Mouse (Mus musculus): Measurements from ENCODE around the gene Sox9. TPM values are rescaled to one million over a fixed set of nuclear protein-coding genes. Genes with fewer than 3 reads are reported as not detected.

Gene Sox9
- polyA plus RNA-seq, 1 experiment from 2014 or later: 11.7 TPM

GRCm38 (mm10) chr11:112811152-112811871 lies 29.3 kb downstream of the Sox9 start:
- Histone ChIP-seq H3K9ac (ENCODE audit: low read depth, low read length) (no peak overlapping the region), H3K9me3 (ENCODE audit: control insufficient read depth, low read length) (no peaks in the 10 kb centered on the region), H3K4me1 (replicated peaks; ENCODE audit: control insufficient read depth, insufficient read depth, low read length) (no peaks in the 10 kb centered on the region), H3K4me3 (ENCODE audit: low read depth, low read length) (no peak overlapping the region), H3K27ac (ENCODE audit: low read depth, low read length) (no peak overlapping the region), H3K36me3 (ENCODE audit: control insufficient read depth, insufficient read depth, low read length) (no peaks in the 10 kb centered on the region), H3K4me2 (peak overlapping the region; percentile 40; the same call in 1 of the 2 replicates), H3K27me3 (replicated peaks; ENCODE audit: control insufficient read depth, insufficient read depth, low read length) (peaks cover 7% of the 10 kb centered on the region; the same call in 1 of the 2 replicates)
- DNase-seq (ENCODE audit: low spot score) (no peak), ATAC-seq (replicated peaks; ENCODE audit: low FRiP score) (no peak)
- 6% methylated on average over 19 of the region's 19 CpGs for WGBS

DNA sequence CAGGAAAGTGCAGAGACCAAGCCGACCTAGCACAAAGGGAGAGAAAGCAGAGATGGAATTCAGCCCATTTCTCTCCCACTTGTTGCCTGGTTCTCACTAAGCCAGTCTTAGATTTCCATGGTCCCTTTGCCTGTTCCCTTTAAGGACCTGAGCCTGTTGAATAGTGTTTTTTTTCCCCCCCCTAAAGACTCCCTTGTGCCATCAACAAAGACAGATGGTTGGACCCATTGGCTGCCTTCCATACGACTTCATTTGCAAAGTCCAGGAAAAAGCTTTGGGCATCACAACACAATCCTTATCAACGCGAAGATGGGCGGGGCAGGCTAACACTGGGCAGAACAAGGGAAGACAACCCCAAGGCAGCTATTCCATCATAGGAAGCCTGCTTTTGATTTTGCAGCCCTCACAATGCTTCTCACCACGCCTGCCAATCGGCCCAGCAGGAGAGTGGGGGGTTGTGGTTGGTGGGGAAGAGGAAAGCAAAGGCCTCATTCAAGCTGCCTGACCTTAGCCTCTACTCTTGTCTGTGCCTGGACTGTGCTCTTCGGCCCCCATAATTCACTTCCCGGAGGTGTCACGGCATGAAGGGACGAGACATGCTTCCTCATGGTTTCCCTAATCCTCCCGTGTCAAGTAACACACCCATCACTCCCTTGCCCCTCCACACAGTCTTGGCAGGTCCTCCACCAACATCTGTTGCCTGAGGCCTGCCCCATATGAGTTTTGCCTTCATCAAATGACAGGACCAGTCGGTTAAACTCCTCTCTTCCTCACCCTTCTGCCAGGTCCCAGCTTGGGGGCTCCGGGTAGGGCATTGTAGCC lies 36.0 kb downstream of the Sox9 start:
- no peaks in the 10 kb centered on the region for H3K36me3 ChIP-seq (ENCODE audit: control insufficient read depth, insufficient read depth, low read length)
- 64% methylated on average over 14 of the region's 14 CpGs for WGBS
- H3K9me3 ChIP-seq (ENCODE audit: control insufficient read depth, low read length): no peaks in the 10 kb centered on the region
- ATAC-seq (replicated peaks; ENCODE audit: low FRiP score) (no peak), DNase-seq (ENCODE audit: low spot score) (no peak)
- H3K4me3 ChIP-seq (ENCODE audit: low read depth, low read length): no peak overlapping the region
- H3K4me1 ChIP-seq (replicated peaks; ENCODE audit: control insufficient read depth, insufficient read depth, low read length): no peaks in the 10 kb centered on the region
- H3K9ac ChIP-seq (ENCODE audit: low read depth, low read length): no peak overlapping the region
- H3K27ac ChIP-seq (ENCODE audit: low read depth, low read length): no peak overlapping the region
- H3K27me3 ChIP-seq (replicated peaks; ENCODE audit: control insufficient read depth, insufficient read depth, low read length): no peaks in the 10 kb centered on the region
- no peak overlapping the region for H3K4me2 ChIP-seq

GRCm38 (mm10) chr11:112818651-112819270 lies 36.7 kb downstream of the Sox9 start:
- no peak overlapping the region for H3K4me2 ChIP-seq
- H3K4me1 ChIP-seq (replicated peaks; ENCODE audit: control insufficient read depth, insufficient read depth, low read length): no peaks in the 10 kb centered on the region
- H3K27ac ChIP-seq (ENCODE audit: low read depth, low read length): no peak overlapping the region
- no peak overlapping the region for H3K4me3 ChIP-seq (ENCODE audit: low read depth, low read length)
- 48% methylated on average over 7 of the region's 7 CpGs for WGBS
- DNase-seq (ENCODE audit: low spot score) (no peak), ATAC-seq (replicated peaks; ENCODE audit: low FRiP score) (no peak)
- no peaks in the 10 kb centered on the region for H3K36me3 ChIP-seq (ENCODE audit: control insufficient read depth, insufficient read depth, low read length)
- H3K27me3 ChIP-seq (replicated peaks; ENCODE audit: control insufficient read depth, insufficient read depth, low read length): no peaks in the 10 kb centered on the region
- H3K9me3 ChIP-seq (ENCODE audit: control insufficient read depth, low read length): no peaks in the 10 kb centered on the region
- H3K9ac ChIP-seq (ENCODE audit: low read depth, low read length): no peak overlapping the region

- ATAC-seq (replicated peaks; ENCODE audit: low FRiP score) (no peak), DNase-seq (ENCODE audit: low spot score) (no peak)
- H3K27ac ChIP-seq (ENCODE audit: low read depth, low read length): no peak overlapping the region
- H3K4me2 ChIP-seq: no peak overlapping the region
- WGBS: 72% methylated on average over 2 of the region's 2 CpGs
- H3K9ac ChIP-seq (ENCODE audit: low read depth, low read length): no peak overlapping the region
- H3K4me3 ChIP-seq (ENCODE audit: low read depth, low read length): no peak overlapping the region
- no peaks in the 10 kb centered on the region for H3K27me3 ChIP-seq (replicated peaks; ENCODE audit: control insufficient read depth, insufficient read depth, low read length)
- no peaks in the 10 kb centered on the region for H3K36me3 ChIP-seq (ENCODE audit: control insufficient read depth, insufficient read depth, low read length)
- H3K4me1 ChIP-seq (replicated peaks; ENCODE audit: control insufficient read depth, insufficient read depth, low read length): no peaks in the 10 kb centered on the region
- no peaks in the 10 kb centered on the region for H3K9me3 ChIP-seq (ENCODE audit: control insufficient read depth, low read length)
Observed at GRCm38 (mm10) chr11:112821536-112821935, 39.5 kb downstream of the Sox9 start.

- ATAC-seq (replicated peaks; ENCODE audit: low FRiP score) (no peak), DNase-seq (ENCODE audit: low spot score) (no peak)
- H3K4me1 ChIP-seq (replicated peaks; ENCODE audit: control insufficient read depth, insufficient read depth, low read length): no peaks in the 10 kb centered on the region
- H3K27ac ChIP-seq (ENCODE audit: low read depth, low read length): no peak overlapping the region
- H3K27me3 ChIP-seq (replicated peaks; ENCODE audit: control insufficient read depth, insufficient read depth, low read length): no peaks in the 10 kb centered on the region
- H3K4me3 ChIP-seq (ENCODE audit: low read depth, low read length): no peak overlapping the region
- no peaks in the 10 kb centered on the region for H3K36me3 ChIP-seq (ENCODE audit: control insufficient read depth, insufficient read depth, low read length)
- H3K9ac ChIP-seq (ENCODE audit: low read depth, low read length): no peak overlapping the region
- no peaks in the 10 kb centered on the region for H3K9me3 ChIP-seq (ENCODE audit: control insufficient read depth, low read length)
- 77% methylated on average over 3 of the region's 3 CpGs for WGBS
- no peak overlapping the region for H3K4me2 ChIP-seq
Observed at GRCm38 (mm10) chr11:112824146-112824545, 42.1 kb downstream of the Sox9 start.

DNA sequence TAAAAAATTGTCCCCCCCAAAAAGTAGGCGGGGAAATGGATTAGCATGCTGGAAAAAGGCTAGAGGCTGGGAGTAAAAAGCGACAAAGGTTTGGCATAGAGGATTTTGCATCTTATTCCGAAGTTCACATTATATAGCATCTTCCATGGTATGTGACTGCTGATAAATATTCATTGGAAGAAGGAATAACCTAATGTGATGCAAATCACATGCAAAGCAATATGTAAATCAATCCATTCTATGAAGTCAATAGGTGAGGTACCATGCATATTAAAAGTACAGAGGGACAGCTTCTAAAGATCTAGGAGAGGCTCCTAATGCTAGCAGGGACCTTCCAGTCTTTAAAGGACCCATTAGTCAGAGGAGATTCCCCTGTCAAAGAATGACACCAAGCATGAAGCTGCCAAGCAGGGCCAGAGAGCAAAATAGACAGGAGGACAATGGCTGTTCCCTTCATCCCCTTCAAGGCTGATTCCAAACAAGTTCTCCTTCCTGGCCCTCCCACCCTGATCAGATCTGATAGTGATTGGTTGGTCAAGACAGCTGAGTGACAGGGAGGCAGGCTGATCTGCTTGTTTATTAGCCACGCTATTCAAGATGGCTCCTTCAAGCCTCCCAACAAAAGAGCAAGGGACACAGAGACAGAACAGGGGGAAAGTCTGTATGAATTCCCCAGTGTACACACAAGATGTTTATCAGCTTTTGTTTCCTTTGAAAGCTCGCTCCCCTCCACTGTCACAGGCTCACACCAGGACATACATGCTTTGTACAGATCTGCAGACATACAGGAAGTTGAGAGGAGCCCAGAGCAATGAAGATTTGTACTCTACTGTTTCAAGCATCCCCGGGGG lies 44.4 kb downstream of the Sox9 start:
- Histone ChIP-seq H3K9ac (ENCODE audit: low read depth, low read length) (no peak overlapping the region), H3K27me3 (replicated peaks; ENCODE audit: control insufficient read depth, insufficient read depth, low read length) (no peaks in the 10 kb centered on the region), H3K4me3 (ENCODE audit: low read depth, low read length) (no peak overlapping the region), H3K9me3 (ENCODE audit: control insufficient read depth, low read length) (no peaks in the 10 kb centered on the region), H3K4me2 (no peak overlapping the region), H3K4me1 (replicated peaks; ENCODE audit: control insufficient read depth, insufficient read depth, low read length) (no peaks in the 10 kb centered on the region), H3K27ac (ENCODE audit: low read depth, low read length) (no peak overlapping the region), H3K36me3 (ENCODE audit: control insufficient read depth, insufficient read depth, low read length) (no peaks in the 10 kb centered on the region)
- 70% methylated on average over 6 of the region's 6 CpGs for WGBS
- DNase-seq (ENCODE audit: low spot score): no peak
- no peak for ATAC-seq (replicated peaks; ENCODE audit: low FRiP score)

DNA sequence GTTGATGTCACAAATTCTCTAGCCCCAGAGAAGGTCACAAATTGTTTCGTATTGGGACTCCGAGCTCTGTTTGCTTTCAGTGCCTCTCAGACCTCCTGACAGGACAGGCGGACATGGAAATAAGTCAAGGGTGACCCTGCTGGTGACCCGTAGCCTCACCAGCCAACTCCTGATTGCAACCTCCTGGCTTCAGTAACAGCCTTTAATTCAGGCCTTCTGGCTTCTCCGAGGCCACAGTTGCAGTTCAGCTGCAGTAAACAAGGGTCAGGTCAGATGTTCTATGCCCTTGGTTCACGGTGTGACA lies 45.0 kb downstream of the Sox9 start:
- WGBS: 61% methylated on average over 6 of the region's 6 CpGs
- Histone ChIP-seq H3K27me3 (replicated peaks; ENCODE audit: control insufficient read depth, insufficient read depth, low read length) (no peaks in the 10 kb centered on the region), H3K4me2 (no peak overlapping the region), H3K9me3 (ENCODE audit: control insufficient read depth, low read length) (no peaks in the 10 kb centered on the region), H3K4me1 (replicated peaks; ENCODE audit: control insufficient read depth, insufficient read depth, low read length) (no peaks in the 10 kb centered on the region), H3K27ac (ENCODE audit: low read depth, low read length) (no peak overlapping the region), H3K36me3 (ENCODE audit: control insufficient read depth, insufficient read depth, low read length) (no peaks in the 10 kb centered on the region), H3K4me3 (ENCODE audit: low read depth, low read length) (no peak overlapping the region), H3K9ac (ENCODE audit: low read depth, low read length) (no peak overlapping the region)
- DNase-seq (ENCODE audit: low spot score) (no peak), ATAC-seq (replicated peaks; ENCODE audit: low FRiP score) (no peak)

DNA sequence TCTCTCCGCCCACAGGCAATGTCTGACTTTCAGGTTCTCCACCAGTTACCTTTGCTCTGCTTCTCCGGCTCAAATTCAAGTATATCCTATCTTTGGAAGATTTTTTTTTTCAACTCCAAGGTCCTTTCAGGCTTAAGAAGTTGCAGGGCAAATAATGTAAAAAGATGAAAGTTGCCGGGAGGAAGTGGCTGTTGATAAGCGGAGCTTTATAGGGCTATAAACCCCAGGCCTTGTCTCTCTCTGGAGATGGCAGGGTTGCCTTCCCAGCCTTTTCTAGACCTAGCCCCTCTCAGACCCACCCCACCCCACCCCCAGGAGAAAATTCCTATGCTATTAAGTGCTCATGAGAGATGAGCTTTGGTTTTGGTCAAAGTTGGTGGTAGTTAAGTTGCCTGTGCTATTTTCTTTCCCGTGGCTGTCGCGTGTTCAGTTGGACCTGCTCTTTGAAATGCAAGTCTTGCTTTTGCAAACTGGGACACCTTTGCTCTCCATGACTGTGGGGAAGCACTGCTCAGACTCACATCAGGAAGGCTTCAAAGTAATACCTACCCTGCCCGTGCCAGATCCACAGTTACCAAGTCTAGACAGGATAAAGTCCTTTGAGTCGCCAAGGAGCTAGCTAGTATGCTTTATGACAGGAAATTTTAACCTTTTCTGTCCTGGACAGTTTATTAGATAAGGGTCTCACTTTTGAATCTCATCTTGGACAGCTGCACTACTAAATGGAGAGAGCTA lies 46.7 kb downstream of the Sox9 start:
- ATAC-seq (replicated peaks; ENCODE audit: low FRiP score) (no peak), DNase-seq (ENCODE audit: low spot score) (no peak)
- Histone ChIP-seq H3K27ac (ENCODE audit: low read depth, low read length) (no peak overlapping the region), H3K27me3 (replicated peaks; ENCODE audit: control insufficient read depth, insufficient read depth, low read length) (no peaks in the 10 kb centered on the region), H3K4me1 (replicated peaks; ENCODE audit: control insufficient read depth, insufficient read depth, low read length) (no peaks in the 10 kb centered on the region), H3K36me3 (ENCODE audit: control insufficient read depth, insufficient read depth, low read length) (no peaks in the 10 kb centered on the region), H3K9me3 (ENCODE audit: control insufficient read depth, low read length) (no peaks in the 10 kb centered on the region), H3K4me2 (no peak overlapping the region), H3K9ac (ENCODE audit: low read depth, low read length) (no peak overlapping the region), H3K4me3 (ENCODE audit: low read depth, low read length) (no peak overlapping the region)
- 77% methylated on average over 9 of the region's 9 CpGs for WGBS

All from liver, embryonic 11.5 days (tissue).